Mouse (Mus musculus): ENCODE measurements around the gene Acad11.

Gene Acad11

DNA sequence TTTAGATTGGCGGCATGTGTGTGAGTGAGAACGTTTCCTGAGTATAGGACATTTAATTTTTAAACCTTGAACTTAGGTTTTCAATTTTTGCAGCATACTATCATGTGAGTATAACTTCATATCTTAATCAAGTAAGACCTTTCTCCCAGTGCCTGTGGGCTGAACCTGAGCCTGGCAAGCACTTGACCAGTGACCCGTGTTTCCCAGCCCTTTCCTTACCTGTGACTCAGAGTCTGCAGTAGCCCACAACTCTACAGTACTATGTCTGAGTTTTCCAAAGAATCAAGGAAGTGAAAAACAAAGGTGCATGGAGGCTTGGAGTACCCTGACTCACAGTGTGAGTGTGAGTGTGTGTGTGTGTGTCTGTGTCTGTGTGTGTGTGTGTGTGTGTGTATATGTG is 16.9 kb downstream of the Acad11 start:
- no peak for DNase-seq (ENCODE audit: low spot score in 2 of 2)

DNA sequence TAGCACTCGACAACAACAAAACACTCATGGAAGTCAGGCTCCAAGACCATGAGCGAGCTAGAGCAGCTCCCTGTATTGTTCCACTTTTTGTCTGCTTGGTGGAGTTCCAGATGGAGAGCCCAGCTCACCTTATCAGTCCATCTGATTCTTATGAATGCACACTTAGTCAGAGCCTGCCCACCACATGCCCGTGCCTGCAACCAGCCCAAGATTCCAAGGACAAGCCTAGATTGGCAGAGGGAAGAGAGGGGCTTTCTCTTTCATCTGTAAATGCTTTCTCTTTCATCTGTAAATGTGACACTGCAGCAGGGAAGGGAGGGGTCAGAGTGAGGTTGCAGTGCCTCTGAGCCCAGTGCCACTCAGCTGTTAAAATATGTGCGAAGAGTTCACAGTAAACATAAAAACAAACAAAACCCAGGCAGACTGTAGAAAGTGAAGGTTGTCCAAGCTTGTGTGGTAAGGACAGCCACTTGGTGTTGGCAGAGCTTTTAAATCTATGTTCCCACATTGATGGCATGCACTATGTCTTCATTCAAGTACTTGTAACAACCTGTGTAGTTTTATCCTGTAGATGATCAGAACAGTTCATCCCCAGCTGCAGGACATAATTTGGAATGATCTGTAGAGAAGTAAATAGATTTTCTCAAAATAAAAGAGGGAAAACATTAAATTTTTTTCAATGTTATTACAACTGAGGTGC is 22.7 kb downstream of the Acad11 start:
- no peak for DNase-seq (ENCODE audit: low spot score in 2 of 2)

DNA sequence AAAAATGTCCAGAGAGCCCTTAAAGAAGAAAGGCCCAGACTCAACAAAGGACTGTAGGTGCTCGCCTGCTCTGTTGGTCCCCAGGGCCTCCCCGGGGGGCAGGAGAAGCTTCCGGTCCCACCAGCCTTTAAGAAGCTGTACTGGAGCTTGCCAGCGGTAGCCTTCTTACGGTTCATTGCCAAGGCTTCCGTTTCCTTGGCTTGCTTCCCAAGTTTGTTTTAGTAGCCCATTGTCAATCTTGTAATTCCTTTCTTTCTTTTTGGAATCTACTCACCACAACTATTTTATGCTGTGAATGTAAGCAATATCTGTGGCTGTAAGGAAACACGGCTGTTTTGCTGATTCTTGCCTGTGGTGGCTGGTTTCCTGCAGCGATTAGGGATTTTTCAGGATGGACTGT is 25.4 kb downstream of the Acad11 start:
- DNase-seq (ENCODE audit: low spot score in 2 of 2), result no peak

DNA sequence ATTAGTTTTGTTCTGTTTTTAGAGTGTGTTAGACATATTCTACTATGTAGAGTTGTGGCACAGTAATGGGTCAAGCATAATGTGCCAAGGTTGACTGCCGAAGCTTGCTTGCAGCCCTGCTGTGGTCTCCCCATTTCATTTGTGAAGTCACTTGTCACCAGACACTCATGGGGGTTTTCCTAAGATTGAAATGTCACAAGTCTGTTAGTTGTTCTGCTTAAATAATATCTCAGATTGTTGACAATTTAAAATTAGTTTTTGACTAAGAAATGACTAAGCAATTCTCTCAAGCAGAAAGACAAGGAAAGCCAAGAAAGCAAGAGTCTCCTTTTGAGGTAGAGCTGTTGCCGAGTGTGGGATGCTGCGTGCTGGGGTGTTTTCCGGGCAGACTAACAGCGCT is 29.8 kb downstream of the Acad11 start:
- DNase-seq (ENCODE audit: low spot score in 2 of 2), result no peak

DNA sequence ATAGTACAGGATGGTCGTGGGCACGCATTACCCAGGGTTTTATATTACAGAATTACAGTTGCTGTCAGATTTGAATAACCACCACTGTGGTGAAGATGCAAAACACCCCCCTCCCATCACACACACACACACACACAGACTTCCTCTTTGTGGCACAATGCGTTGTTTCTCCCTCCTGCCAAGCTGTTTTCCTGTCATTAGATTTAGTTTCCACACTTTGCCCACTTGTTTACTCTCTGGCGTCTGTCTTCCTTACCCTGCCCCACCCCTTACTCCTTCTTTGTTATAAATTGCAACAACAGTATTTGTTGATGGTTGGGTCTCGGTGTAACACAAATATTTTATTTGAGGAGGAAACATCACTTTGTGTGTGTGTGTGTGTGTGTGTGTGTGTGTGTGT is 35.1 kb downstream of the Acad11 start:
- peak in 1 of 2 experiments; percentile 24 for DNase-seq (ENCODE audit: low spot score in 2 of 2)

DNA sequence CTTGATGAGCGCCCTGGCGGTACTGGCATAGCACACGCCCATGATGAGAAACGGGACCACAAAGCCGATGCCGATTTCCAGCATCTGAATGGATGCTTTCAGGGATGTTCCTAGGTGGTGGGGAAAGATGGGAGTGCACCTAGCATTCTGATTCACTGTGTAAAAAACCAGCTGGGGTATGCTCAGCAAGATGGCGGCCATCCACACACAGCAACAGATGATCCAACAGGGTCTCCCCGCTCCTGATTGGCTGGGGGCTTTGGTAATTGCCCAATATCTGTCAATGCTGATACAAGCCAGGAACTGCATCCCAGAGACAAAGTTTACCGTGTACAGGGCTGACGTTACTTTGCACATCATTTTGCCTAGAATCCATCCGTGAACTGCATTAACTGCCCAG is 35.9 kb downstream of the Acad11 start:
- DNase-seq (ENCODE audit: low spot score in 2 of 2), result peak in 1 of 2 experiments; percentile 26

DNA sequence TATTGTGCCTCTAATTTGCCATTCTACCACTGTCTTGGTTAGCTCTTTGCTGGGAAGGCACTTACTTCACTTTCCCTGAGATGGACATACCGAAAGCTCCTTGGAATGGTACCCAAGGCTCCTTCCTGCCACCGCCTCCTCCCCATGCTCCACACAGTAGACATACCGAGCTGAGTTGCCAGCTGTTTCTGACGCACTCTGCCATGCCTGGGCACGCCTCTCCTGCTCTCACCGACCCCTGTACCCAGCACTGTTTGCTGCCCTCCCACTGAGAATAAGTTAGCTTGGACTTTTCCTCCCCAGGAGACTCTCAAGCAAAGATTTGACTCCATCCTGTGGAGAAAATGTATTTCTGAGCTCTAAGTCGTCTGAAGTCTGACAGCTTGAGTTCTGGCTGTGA is 37.6 kb downstream of the Acad11 start:
- DNase-seq (ENCODE audit: low spot score in 2 of 2), result no peak

DNA sequence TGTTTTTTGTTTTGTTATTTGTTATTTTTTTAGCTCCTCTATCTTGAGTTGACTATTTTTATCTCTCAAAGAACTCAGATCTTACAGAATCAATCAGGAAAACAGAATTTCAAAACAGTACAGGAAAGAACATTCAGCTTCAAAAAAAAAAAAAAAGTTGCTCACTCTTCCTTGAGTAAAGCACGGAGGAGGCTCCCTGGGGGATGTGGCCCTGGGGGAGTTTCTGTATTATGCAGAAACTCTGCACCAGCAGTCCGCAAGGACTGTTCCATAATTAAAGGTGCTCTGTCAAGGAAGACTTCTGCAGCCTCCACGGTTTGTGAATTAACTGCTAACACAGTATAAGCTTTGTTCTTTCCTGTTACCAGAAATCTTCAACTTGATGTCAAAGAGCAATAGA is 38.3 kb downstream of the Acad11 start:
- peak in 1 of 2 experiments; percentile 24 for DNase-seq (ENCODE audit: low spot score in 2 of 2)

DNA sequence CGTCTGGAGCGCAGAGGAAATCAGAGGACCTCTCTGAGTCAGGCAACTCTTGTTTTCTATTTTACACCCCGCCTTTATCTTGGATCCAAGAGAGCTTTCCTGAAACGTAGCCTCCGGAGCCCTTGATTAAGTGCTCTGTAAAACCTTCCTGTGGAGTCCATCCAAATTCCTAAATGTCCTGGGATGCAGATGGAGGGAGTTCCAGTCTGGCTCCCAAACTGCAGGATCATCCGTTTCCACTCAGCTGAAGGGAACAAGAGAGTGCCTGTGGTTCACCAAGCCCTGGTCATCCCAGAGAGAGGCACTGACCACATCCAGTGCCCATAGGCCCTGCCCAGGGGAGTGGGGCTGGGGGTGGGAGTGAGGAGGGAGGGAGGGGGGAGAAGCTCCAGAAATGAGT is 39.1 kb downstream of the Acad11 start:
- no peak for DNase-seq (ENCODE audit: low spot score in 2 of 2)

DNA sequence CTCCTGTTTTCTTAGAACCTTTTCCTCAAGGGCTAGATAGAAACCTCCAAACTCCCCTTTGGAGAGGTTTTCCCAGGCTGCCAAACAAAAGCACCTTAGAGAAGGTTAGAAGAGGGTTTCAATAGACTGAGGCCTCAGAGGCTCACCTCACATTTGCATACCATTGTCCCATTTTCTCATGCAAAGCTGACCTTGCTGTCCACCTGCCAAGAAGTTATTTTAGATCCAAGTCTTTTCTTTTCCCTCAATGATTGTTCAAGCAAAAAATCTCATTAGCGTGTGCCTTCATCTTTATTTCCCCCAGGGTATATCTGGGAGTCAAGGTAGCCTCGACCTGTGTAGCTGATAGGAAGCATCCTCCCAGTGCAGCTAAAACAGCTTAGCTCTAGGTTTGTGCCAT is 39.7 kb downstream of the Acad11 start:
- DNase-seq (ENCODE audit: low spot score in 2 of 2), result no peak

DNA sequence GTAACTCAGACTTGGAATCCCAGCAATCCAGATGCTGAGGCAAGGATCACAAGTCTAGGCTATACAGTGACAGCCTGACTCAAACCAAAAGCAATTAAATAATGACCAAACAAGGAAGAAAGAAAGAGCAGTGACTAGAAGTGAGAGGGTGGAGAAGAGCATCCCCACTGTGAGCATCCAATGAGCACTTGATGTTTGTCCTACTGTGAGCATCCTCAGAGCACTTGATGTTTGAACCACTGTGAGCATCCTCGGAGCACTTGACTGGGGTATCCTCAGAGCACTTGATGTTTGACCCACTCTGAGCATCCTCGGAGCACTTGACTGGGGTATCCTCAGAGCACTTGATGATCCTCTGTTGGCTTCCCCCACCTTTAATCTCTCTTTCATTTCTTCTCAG is 41.8 kb downstream of the Acad11 start:
- no peak for DNase-seq (ENCODE audit: low spot score in 2 of 2)

DNA sequence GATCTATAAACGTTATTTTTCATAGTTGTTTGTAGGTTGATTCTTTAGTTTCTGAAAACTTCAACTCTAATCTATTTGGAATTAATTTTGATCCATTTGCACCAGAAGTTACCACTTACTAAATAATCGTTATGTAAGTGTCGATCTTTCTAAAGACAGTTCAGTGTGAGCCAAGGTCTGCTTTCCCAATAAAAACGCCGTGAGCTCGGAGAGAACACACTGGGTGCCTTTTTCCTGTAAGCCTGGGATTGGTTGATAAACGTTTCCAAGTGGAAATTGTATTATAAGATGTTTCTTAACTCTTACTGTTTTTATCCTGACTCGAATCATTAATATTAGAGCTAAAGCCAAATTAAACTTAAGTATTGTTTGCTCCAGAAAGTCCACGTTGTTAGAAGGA is 43.8 kb downstream of the Acad11 start:
- no peak for DNase-seq (ENCODE audit: low spot score in 2 of 2)

DNA sequence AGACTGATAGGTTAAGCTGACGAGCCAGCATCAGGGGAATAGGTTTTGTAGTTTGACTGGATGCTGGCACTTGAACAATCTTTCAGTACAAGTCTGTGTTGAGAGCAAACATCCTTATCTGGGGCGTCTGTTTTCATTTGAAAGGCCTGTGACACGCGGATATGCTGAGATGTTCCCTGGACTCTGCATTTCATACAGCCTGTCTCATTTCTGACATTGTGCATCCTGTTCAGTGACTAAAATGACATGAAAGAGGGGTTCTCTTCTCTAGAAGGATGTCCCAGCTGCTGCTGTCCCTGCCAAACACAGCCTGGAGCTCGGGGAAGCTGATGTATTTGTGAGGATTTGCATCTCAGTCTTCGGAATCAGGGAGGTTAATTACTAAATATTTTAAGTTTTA is 44.3 kb downstream of the Acad11 start:
- DNase-seq (ENCODE audit: low spot score in 2 of 2), result no peak

DNA sequence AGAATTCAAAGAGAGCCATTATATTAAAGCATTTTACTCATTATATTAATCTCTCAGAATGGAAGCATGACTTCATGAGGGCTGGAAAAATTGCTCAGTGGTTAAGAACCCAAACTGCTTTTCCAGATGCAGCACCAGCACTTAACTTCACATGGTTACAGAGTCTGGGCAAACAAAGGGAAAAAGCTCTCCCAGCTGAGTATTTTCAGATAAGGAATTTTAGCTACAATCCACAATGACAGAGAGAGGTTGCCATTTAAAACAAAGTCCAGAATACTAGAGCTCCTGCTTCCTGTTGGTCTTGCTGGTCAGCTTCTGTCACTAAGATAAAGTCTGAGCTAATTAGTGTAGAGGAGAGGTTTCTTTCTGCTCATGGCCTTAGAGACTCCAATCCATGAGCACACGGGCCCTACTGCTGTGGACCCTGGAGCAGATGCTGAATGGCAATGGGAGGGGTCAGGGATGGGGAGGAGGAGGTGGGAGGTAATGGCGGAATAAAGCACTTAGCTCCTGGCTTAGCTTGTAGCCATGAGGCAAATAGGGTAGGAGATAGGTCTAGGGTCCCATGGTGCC is 45.5 kb downstream of the Acad11 start:
- DNase-seq (ENCODE audit: low spot score in 2 of 2), result no peak

DNA sequence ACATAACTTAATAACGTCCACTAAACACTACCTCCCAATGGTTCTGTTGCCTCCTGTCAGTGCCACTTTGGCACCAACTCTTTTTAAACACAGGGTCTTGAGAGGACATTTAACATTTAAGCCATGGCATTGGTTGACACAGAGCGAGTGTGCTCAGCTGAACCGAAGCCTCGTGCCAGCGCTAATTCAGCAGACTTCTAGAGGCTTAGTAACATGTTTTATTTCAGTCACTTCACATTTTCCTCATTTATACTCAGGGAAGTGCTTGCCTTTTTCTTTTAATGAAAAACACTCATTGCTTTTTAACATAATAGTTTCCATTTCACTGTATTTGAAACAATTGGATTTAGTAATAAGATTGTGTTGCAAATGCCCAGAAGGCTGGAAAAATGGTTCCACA is 46.0 kb downstream of the Acad11 start:
- no peak for DNase-seq (ENCODE audit: low spot score in 2 of 2)

DNA sequence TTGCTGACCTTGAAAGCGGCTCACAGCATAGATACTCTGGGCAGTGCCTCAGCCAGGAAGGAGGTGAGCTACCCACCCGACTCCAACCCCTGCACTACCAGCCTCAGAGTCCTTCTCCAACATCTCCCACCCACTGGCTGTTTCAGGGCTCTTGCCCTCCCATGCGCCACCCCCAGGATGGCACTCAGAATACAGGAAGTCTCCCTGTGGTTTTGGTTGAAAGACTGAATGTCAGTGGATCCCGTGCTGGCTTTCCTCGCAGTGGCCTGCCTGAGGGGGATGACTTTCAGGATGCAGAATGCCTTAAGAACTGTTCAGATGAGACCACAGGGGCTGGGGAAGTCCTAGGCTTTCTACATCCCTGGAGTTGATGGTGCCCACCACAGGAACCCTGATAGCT is 59.9 kb downstream of the Acad11 start:
- DNase-seq (ENCODE audit: low spot score in 2 of 2), result no peak

DNA sequence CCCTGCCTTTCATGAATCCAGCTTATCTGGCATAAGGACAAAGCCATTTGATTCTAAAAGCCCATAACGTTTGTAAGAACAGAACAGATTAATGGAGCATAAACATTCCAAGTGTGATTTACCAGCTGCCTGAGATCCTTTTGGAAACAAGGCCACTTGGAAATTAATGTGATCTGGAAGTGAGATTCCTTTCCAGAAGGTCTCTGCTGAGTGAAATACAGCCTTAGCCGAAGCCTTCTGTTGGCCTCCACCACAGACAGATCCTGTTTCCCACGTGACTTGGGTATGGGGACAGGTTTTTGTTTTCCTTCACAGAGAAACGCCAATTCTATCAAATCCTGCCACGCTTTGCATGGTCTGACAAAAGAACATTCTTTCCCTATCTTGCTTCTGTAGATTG is 60.4 kb downstream of the Acad11 start:
- DNase-seq (ENCODE audit: low spot score in 2 of 2), result no peak

DNA sequence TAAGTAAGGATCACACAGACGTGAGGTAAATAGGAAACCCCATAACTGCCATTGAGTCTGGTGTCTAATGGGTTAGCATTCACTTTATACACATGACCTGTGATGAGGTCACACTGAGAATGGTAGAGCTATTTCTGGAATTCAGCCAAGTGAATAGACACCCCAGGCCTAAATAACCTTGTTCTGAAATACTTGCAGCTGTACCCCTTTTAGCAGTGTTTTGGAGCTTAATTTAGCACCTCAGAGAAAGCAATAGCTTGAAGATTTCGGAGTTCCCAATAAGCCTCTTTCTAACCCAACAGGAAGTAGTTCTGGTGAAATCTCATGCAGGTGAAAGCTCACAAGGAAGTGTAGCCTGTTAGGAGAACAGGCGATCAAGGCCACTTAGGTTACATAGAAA is 63.7 kb downstream of the Acad11 start, which contains the start of gene Ackr4:
TSS of gene Ackr4 (minus strand) at position 101 of the 400 bp plus-strand sequence.
- no peak for DNase-seq (ENCODE audit: low spot score in 2 of 2)

DNA sequence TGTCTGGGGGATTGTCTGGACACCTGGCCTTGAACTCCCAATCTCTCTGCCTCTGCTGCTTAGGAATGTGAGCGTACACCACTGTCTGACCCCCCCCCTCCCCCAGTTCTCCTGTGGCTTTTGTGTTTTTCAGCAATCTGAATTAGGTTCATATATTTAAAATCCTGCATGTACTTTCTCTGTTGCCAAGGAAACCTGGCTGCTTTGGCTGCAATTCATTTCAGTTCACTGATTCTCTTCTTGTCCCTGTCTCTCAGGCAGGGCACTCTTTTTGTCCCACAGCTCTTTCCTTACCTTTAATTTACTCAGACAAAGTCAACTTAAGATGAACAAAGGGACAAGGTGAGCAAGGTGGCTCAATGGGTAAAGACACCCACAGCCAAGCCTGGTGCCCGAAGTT is 64.9 kb downstream of the Acad11 start:
- no peak for DNase-seq (ENCODE audit: low spot score in 2 of 2)

DNA sequence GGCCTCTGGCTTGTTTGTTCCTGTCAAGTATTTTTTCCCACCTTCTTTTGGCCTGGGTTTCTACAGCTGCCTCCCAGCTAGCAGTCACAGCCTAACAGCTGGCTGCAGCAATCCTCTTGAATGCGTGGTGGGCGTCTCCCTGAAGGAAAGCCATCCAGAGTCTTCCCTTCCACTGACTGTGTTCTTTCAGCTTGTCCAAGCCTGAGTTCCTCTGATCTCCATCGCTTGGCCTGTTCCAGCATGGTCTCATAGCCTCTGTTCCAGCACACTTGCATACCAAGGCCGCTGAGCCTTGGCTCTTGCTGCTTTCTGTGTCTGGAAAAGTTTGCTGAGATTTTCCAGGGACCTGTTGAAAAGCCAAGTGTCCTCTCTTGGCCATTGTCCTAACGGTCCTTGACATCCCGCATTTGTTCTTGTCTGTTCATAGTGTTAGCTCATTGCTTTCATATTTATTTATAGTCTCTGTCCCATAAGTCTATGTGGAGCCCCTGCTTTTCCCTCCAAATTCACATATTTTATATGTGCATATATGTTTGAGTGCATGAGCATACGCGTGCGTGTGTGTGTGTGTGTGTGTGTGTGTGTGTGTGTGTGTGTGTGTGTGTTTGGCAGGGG is 67.1 kb downstream of the Acad11 start:
- no peak for DNase-seq (ENCODE audit: low spot score in 2 of 2)

DNA sequence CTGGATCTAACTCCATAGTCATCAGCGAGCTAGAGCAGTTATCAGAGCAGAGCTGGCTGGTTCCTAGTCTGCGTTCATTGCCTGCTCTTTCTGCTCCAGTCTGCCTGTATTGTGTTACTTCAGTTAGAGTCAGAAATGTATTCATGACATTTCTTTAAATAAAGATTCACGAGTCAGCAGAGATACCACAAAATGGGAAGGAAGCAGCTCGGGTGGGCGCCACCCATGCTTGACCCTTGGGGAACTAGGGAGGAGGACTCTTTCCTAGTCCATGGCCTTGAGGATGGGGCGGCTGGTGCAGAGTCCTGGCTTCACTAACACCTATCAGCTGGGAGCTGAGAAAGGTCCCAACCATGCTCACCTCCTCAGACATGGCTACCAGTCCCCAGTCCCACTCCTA is 77.2 kb downstream of the Acad11 start:
- DNase-seq (ENCODE audit: low spot score in 2 of 2), result no peak

DNA sequence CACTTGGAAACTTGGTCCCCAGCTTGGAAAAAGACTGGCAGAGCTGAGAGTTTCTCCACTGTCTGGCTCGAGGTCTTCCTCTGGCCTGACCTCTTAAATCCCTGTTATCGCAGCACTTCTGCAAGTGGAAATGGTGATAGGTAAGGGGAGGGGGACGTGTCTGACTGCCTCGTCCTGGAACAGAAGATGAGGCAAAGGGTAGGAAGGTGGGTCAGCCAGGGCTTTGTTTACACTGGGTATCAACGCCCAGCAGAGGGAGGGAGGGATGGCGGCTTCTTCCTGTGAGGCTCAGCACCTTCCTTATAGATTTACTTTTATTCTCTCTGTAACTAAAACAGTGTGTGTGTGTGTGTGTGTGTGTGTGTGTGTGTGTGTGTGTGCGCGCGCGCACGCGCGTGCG is 79.6 kb downstream of the Acad11 start:
- DNase-seq (ENCODE audit: low spot score in 2 of 2), result no peak

DNA sequence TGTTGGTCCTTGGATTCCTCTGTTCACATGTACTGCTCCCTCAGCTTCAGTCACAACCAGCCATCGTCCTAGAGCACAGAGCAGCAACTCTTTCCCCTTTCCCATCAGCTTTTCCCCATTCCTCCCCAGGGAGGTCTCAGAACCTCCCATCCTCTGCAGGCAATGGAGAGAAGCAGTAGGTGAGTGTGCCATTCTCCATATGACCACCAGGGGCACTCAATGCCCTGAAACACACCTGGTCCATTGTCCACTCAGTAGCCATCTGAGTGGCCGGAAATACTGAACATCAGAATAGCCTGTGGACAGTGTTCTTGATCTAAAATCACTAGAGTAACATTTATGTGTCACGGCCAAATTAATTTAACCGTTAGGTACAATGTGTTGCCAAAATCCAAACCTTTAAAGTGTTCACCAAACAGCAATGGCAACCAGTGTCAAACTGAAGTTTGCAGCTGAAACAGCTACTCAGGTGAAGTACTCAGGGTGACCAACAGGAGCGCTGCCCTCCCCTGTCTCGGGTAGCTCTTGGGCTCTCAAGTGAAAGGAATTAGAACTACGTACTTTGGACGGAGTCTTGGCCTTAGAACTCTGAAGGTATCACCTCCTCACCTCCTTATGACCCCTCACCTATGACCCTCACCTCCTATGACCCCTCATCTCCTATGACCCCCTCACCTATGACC is 81.3 kb downstream of the Acad11 start:
- peak in 1 of 2 experiments; percentile 20 for DNase-seq (ENCODE audit: low spot score in 2 of 2)

Data from spleen, postnatal 10 days (tissue).